Mouse (Mus musculus) ES-E14 (cell line): Measurements from ENCODE around the gene Rpp40. TPM values are rescaled to one million over a fixed set of nuclear protein-coding genes. Genes with fewer than 3 reads are reported as not detected.
A peak's percentile ranks its signal among the peaks of the same experiment; 100 is the strongest.

ENCODE experiments used
- DNase-seq: peaks from one replicate; pipeline ENCODE4 v3.0.0-alpha.2; 2013; ENCODE audit warnings: low read depth, low spot score
- H3K27ac ChIP-seq: 2 replicates; pipeline ENCODE4 v1.5.1; 2012; ENCODE audit warnings: low read depth, mild to moderate bottlenecking, low read length, moderate library complexity, mixed read lengths; ENCODE audit not compliant: poor library complexity, insufficient read depth, severe bottlenecking
- H3K36me3 ChIP-seq: 2 replicates; pipeline ENCODE4 v1.6.1; 2012; ENCODE audit warnings: mild to moderate bottlenecking, low read length, moderate library complexity, mixed read lengths; ENCODE audit not compliant: control insufficient read depth, poor library complexity, insufficient read depth, severe bottlenecking
- H3K4me1 ChIP-seq, 2 experiments: fragments of 150-350 bp in 1 of 2; sonication (generic) in 1 of 2; 2 replicates each; pipeline ENCODE4 v1.6.1; 2012; ENCODE audit warnings: low read length in 2 of 2, mild to moderate bottlenecking in 1 of 2, mixed read lengths in 1 of 2; ENCODE audit not compliant: control insufficient read depth in 2 of 2, insufficient read depth in 2 of 2, poor library complexity in 1 of 2
- H3K4me3 ChIP-seq, 2 experiments: fragments of 150-350 bp in 1 of 2; sonication (generic) in 1 of 2; 2 replicates each; pipeline ENCODE4 v1.5.1; 2012; ENCODE audit warnings: low read length in 2 of 2, low read depth in 1 of 2, mild to moderate bottlenecking in 1 of 2, mixed read lengths in 1 of 2; ENCODE audit not compliant: insufficient read depth in 1 of 2, poor library complexity in 1 of 2, severe bottlenecking in 1 of 2
- H3K9ac ChIP-seq: 2 replicates; pipeline ENCODE4 v1.6.1; 2012; ENCODE audit warnings: low read depth, mild to moderate bottlenecking, low read length, mixed read lengths; ENCODE audit not compliant: poor library complexity, insufficient read depth, severe bottlenecking
- H3K9me3 ChIP-seq: fragments of 150-350 bp; sonication (generic); 2 replicates; pipeline ENCODE4 v1.6.1; 2012; ENCODE audit warnings: low read depth, mild to moderate bottlenecking, low read length; ENCODE audit not compliant: control insufficient read depth, insufficient read depth
- CHD2 ChIP-seq: IDR thresholded peaks from 2 replicates; pipeline ENCODE4 v1.6.1; 2014; ENCODE audit warnings: mild to moderate bottlenecking, low read depth, low read length, inconsistent platforms
- HCFC1 ChIP-seq: IDR thresholded peaks from 2 replicates; pipeline ENCODE4 v1.6.1; 2012; ENCODE audit warnings: low read length, inconsistent platforms, borderline replicate concordance; ENCODE audit not compliant: insufficient read depth
- MAFK ChIP-seq: IDR thresholded peaks from 2 replicates; pipeline ENCODE4 v1.6.1; 2014; ENCODE audit warnings: mild to moderate bottlenecking, low read depth, low read length, inconsistent platforms; ENCODE audit not compliant: insufficient read depth
- ZC3H11A ChIP-seq: IDR thresholded peaks from 2 replicates; pipeline ENCODE4 v1.6.1; 2012; ENCODE audit warnings: low read depth, mild to moderate bottlenecking, inconsistent platforms, low read length, borderline replicate concordance
- ZNF384 ChIP-seq: IDR thresholded peaks from 2 replicates; pipeline ENCODE4 v1.6.1; 2012; ENCODE audit warnings: low read depth, low read length, inconsistent platforms
- in situ Hi-C, 2 experiments: fragments of 600-800 bp; cut with MboI; formaldehyde crosslinking; loops; one replicate each; pipeline ENCODE4 v1.15.1; 2025; ENCODE audit warnings: low sequenced_read_pairs in 2 of 2, inconsistent platforms in 1 of 2; ENCODE audit not compliant: unreplicated experiment in 2 of 2
- total RNA-seq: library from RNA; depleted of rRNA; stranded (reverse); fragments of 300-350 nt; gene quantifications from 2 replicates; pipeline ENCODE4 v1.2.3, GENCODE M21; 2012

Rpp40 gene
- total RNA-seq, 1 experiment, result 35.9 TPM

DNA sequence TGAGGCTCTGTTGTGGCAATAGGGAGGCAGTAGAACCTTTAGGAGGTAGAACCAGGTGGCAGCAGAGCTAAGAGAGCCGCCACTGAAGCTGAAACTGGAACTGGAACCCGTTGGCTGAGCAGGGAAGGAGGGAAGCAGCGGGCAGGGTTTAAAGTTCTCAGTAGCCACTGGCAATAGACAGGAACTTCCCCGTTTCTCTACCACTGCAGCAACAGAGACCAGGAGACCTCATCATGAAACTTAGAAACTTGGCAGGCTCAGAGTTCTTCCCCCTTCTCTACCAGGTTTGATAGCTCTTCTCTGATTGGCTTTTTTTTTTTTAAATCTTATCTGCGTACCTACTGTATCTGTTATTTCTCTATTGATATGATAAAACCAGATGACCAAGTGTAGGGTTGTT lies 34.8 kb upstream of the Rpp40 start:
- no peak overlapping the region for H3K4me3 ChIP-seq
- H3K9ac ChIP-seq, result no peak overlapping the region
- no peaks in the 10 kb centered on the region for H3K9me3 ChIP-seq
- H3K36me3 ChIP-seq, result no peaks in the 10 kb centered on the region
- DNase-seq, result no peak
- TF ChIP-seq ZNF384 (no peak), HCFC1 (no peak), MAFK (no peak), ZC3H11A (no peak), CHD2 (no peak)
- no peak overlapping the region for H3K27ac ChIP-seq
- peaks cover 0 to 3% of the 10 kb centered on the region in 2 experiments; a peak in 1 of 4 replicates for H3K4me1 ChIP-seq
- in situ Hi-C loops, result no loop called here

DNA sequence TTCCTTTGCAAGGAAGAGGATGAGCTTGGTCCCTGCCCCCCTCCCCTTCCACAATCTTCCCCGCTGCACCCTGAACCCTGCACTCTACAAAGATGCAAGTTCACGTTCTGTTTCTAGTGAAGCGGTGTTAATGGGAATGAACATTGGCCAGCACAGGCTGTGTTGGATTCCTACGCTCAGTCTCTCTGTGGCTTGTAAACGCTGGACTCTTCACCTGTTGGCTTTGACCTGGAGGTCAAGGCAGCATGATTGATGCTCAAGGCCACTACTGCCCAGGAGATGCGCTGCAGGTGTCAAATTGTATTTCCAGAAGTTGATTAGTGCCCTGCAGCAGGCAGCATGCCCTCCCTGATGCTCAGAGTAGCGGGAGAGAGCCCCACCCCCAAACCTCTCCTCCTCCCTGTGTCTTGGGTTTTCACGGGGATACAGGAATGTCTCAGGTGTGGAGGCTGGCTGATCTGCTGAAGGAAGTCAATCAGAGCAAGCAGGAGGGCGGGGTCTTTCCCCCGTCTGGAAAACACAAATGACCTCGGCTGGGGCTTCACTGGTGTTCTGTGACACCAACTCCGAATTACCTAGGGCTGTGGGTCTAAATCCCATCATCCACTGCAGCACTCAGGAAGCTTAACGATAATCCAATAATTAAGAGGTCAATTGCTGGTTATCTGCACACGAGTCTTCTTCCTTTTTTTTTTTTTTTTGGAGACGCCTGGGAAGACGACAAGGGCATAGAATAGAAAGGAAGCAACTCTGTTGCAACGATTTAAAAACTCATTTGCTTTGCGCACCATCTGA lies 33.9 kb upstream of the Rpp40 start:
- Histone ChIP-seq H3K27ac (no peak overlapping the region), H3K4me3 (no peak overlapping the region), H3K36me3 (no peaks in the 10 kb centered on the region), H3K9me3 (no peaks in the 10 kb centered on the region), H3K4me1 (peaks cover 0 to 3% of the 10 kb centered on the region in 2 experiments; a peak in 1 of 4 replicates), H3K9ac (no peak overlapping the region)
- in situ Hi-C loops, result no loop called here
- DNase-seq, result no peak
- TF ChIP-seq MAFK (no peak), ZNF384 (0 out of 2 replicates have a peak, but pooled peaks have one; percentile 18)

DNA sequence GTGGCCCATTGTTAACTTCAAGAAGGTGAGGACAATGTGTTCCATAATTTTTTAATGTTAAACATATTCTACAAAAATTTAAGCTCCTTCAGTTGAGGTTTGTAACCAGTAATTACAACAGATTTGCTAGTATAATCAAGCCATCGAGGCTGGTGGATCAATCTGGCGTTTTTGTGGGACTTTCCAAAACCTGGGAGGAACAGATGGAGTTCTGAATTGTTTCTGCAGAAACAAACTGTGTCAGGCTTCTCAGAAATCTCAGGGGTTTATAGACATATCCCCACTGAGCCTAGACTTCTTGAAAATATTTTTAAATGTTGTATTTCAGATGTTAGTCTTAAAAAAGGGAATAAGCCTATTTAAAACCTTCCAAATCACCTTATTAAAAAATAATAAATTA lies 31.8 kb upstream of the Rpp40 start:
- Histone ChIP-seq H3K9me3 (no peaks in the 10 kb centered on the region), H3K4me3 (no peak overlapping the region), H3K27ac (no peak overlapping the region), H3K9ac (no peak overlapping the region), H3K36me3 (no peaks in the 10 kb centered on the region), H3K4me1 (peaks cover 0 to 3% of the 10 kb centered on the region in 2 experiments; a peak in 1 of 4 replicates)
- in situ Hi-C loops, result no loop called here
- DNase-seq, result no peak
- TF ChIP-seq MAFK (no peak), ZNF384 (no peak), ZC3H11A (no peak), CHD2 (no peak), HCFC1 (no peak)

DNA sequence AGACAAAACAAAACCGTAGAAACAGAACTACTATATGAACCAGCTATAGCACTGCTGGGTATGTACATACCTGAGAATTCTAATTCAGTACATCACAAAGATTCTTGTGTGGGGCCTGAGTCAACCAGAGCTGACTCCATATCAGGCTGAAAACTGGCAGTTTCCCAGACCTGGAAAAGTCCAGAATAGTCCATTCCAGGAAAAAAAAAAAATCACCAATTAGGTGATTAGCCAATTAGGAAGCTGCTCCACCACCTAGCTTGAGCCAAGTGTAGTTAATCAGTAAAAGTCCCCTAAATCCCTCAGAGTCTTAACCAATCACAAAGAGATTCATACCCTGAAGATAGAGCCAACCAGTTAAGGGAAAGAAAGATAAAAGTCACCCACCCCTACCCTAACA lies 5.3 kb upstream of the Rpp40 start:
- Histone ChIP-seq H3K27ac (no peak overlapping the region), H3K36me3 (no peaks in the 10 kb centered on the region), H3K4me3 (no peak overlapping the region), H3K9ac (no peak overlapping the region), H3K9me3 (no peaks in the 10 kb centered on the region), H3K4me1 (no peaks in the 10 kb centered on the region)
- in situ Hi-C loops, result no loop called here
- DNase-seq, result no peak
- TF ChIP-seq HCFC1, result no peak
- TF ChIP-seq ZNF384, result no peak
- TF ChIP-seq CHD2, result no peak
- no peak for TF ChIP-seq MAFK
- no peak for TF ChIP-seq ZC3H11A
